Mouse (Mus musculus) kidney, postnatal 25 days (tissue): ENCODE measurements around the gene Mpped2.
A peak's percentile ranks its signal among the peaks of the same experiment; 100 is the strongest.

Source experiments
- DNase-seq, 2 experiments: peaks; one replicate each; pipeline ENCODE4 v3.0.0; 2021; ENCODE audit warnings: mixed read lengths in 2 of 2

Mpped2 gene

DNA sequence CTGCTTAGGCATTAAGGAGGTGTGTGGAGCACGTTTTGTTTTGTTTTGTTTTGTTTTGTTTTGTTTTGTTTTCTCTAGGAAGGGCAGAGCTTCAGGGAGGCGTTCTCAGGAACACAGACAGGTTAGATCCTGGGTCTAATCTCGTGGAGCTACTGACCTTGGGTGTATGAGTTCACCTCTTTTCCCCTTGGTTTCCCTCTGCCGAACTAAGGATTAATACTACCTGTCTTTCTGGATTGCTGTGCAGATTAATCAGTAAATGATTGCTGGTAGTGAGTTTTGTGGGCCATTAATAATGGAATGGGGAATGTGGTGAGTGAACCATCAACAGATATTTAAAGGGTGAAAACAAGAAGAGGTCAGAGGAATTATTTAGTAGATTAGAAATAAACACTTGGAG, 53.8 kb downstream of the Mpped2 start:
- DNase-seq: no peak

DNA sequence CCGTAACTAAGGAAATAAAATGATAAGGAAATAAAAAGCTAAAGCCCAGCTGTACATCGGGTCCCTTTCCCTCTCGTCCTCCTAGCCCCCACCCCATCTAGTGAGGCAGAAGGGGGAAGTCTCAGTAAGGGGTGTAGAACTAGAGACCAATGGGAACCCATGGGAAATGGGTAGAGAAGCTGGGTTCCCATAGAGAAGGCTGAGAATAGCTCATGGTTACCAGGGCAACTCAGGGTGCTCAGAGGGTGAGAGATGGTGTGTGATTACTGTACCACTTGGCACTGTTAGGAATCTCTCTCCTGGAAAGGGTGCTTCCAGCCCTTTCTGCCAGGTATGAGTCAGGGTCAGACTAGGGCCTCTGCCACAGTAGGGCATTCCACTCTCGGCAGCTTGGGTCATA, 54.3 kb downstream of the Mpped2 start:
- DNase-seq: no peak

DNA sequence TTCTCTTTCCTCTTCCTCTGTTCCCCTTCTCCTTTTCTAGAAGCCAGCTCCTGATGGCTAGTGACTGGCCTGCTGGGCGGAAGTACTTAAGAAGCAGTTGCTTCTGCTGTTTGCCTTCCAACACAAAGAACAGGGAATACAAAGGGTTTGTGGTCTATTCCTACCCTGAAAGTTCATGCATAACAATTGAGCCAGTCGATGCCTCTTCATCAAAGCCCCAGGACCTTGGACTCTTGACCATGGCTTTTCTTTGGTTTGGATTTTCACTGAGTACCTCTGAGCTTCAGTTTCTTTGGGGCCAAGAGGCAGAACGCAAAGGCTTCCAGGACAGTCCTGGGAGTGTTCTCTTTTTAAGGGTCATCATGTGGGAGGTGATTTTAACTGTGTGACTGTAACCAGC, 57.8 kb downstream of the Mpped2 start:
- no peak for DNase-seq

DNA sequence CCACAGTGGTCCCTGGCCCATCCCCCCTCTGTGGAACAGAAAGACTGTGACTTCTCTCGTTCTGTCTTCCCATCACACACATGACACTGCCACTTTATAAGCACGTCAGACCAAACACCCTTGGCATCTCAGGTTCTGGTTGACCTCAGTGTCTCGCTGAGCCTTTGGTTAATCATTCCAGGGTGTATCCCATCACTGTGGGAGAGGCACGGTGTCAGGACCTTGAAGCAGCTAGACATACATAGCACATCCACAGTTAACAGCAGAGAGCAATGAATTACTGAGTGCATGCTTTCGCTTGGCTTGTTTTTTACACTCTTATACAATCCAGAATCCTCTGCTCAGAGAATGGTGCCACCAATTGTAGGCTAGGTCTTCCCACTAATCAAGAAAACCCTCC, 60.6 kb downstream of the Mpped2 start:
- no peak for DNase-seq

DNA sequence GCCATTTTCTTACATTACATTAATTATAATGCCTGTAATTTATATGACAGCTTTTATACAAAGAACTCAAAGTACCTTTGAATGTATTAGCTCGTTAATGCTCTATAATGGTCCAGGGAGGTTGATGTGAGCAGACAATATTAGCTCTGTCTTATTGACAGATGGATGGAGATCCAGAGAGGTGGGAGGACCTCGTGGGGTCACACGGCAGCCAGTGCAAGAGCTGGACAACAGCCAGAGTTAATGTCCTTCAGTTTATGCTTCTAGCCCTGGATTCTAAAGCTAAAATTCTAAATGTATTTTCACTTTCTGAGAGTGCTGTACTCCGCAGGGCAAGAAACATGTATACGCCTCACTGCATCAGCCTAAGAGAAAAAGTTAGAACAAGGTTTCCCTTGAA, 61.6 kb downstream of the Mpped2 start:
- DNase-seq: no peak

DNA sequence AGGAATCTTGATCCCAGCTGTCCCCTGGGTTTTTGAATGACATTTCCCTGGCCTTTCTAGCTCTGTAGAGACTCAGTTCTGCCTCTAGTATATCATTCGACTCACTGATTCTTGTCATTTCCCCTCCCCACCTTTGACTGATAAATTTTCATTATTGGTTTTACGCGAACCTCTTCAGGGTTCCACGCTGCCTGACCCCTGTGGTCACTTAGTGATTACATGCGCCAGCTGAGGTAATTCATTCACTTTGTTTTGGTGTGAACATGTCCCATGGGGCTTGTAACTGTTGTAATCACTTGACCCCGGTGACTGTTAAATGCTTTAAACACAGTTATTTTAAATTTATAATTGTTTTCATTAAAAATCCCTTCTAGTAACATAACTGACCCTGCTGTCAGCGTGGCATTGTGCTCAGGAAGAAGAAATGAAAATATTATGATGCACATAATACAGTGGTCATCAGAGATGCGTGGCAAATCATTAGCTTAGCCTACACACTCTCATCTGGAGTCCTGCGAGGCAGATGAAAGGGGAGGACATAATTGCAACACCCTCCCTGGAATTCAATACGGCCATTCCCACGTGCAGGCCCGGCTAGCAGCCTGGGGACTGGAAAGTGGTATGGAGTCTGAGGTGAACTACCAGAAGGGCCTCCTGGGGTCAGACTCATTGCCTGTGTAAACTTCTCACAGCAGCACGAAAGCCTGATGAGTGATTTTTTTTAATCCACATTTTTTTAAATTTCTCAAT, 63.5 kb downstream of the Mpped2 start:
- no peak for DNase-seq

DNA sequence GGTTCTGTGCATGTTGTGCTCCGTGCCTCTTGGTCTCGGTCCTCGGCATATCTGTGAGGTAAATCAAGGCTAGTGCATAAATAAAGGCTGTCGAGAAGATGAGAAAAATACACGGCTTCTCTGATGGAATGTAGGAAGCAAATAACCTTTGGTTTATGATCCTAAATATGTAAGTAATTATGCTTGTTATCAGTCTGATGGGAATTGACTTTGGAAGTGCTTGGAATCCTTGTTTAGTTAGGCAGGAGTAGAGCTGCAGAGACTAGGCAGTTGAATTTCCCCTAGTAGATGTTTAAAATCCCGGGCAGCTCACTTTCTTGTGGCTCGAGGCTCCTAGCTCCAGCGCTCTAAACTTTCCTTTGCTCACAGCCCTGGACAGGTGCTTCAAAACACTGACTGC, 69.9 kb downstream of the Mpped2 start:
- no peak for DNase-seq

DNA sequence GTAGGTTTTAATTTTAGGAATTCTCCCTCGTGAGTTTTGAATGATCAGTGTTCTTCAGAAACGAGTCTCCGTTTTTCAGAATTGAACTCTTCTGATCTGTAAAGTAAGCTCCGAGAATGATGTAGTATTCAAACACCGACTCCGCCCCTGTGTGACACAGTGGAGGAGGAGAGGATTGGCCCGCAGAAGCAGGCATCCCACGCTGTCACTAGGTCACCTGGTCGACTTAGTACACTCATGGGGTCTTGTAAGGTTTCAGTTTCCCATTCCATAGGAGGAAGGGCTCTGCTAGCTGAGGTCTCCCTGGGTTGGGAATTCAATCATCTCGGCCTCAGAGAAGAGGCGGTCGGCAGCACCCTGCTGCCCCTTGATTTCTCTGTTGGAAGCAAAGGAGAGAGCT, 76.2 kb downstream of the Mpped2 start:
- no peak for DNase-seq

DNA sequence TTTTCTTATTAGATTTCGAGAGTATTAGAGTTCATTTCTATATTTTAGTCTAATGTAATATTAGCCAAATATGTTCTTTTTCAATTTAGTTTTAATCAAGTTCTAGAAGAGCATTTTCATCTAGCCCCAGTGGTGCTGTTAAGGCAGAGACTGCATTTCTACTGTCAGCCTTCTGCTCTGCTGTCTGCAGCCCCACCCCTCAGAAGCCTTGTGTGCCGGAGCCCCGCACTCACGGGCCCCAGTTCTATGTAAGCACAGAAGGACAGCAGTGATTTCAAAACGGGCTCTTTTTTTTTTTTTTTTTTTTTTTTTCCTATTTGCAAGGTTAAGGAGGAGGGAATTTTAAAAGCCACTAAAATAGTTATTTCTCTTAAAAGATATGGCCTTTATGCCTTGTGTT, 79.6 kb downstream of the Mpped2 start:
- no peak for DNase-seq

DNA sequence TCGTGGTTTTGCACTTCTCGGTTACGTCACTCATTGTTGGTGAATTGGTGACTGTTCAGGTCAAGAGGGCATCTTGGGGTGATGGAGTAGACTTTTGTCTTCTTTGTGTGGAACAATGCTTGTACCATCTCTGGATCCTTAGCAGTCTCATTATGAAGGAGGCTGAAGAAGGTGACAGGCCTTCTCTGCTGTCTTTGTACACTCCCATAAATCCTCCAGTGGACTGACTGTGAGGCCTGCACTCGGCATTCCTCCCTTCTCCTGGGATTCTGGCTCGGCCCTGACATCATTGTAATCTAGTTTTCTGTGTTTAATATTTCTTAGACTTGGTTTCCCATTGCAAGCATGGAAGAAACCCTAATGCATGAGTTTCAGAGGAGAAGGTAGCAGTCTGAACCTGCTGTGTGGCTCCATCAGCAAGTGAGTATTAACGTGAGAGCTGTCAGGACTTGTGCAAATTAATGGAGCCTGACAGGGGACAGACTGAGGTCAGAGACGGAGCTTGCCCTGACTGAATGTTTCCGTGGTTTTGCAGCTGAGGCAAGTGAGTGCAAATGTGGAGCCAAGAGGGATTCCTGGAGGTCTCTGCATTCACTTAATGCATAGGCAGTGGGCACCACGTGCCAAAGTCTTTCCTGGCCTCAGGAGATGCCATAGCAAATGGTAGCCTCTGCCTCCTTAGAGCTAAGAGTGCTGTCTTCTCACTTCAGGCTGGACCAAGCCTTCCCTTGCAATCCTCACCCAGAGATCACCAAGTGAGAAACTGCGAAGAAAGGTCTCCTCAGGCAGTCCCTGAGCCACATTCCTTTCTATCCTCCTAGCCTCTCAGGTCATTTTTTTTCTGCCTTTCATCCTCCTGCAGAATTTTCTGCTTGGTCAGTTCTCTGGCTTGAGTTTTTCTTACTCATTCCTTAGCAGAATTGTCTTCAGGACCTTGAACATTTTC, 81.5 kb downstream of the Mpped2 start:
- DNase-seq: peak; percentile 15 to 42

DNA sequence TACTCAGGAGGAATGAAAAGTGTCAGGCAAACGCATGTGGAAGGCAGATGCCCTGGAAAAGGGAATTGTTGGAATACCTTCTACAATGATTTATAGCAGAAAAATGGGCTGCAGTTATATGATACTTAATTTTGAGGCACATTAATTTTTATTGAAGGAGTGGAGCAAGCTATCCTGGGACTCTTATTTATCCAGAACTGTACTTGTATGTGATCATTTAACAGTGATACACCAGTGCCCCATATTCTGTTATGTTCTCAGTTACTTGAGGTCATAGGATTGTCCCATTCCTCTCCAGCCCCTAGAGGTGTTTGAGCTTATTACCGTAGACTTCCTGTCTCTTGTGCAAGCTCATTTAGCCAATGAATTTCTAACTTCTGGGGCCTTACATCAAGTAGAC, 82.9 kb downstream of the Mpped2 start:
- no peak for DNase-seq

DNA sequence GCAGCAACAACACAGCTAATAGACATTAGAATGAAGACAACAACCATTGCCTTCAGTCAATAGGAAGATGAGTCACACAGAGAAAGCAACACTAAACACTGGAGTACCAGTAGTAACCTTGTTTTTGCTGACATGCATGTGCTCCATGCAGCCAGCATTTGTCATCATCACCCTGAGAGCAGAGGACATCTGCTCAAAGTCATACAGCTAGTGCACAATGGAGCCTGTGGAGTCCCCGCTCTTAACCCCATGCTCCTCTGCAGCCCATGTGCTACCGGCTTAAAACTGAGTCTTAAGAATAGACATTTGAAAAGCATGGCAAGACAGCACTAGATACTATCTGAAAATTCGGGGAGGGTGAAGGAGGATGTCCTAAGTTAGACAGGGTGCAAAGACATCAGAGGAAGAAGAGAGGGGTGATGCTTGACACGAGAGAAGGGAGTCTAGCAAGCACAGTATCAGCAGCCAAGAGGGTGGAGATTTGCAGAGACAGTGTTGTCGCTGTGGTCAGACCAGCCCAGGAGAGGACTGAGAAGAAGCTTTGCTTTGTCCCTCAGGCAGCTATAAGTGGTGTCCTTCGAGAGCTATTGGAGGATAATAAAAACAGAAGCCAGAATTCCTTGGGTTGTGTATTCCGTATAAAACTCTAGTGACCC, 85.9 kb downstream of the Mpped2 start:
- no peak for DNase-seq

DNA sequence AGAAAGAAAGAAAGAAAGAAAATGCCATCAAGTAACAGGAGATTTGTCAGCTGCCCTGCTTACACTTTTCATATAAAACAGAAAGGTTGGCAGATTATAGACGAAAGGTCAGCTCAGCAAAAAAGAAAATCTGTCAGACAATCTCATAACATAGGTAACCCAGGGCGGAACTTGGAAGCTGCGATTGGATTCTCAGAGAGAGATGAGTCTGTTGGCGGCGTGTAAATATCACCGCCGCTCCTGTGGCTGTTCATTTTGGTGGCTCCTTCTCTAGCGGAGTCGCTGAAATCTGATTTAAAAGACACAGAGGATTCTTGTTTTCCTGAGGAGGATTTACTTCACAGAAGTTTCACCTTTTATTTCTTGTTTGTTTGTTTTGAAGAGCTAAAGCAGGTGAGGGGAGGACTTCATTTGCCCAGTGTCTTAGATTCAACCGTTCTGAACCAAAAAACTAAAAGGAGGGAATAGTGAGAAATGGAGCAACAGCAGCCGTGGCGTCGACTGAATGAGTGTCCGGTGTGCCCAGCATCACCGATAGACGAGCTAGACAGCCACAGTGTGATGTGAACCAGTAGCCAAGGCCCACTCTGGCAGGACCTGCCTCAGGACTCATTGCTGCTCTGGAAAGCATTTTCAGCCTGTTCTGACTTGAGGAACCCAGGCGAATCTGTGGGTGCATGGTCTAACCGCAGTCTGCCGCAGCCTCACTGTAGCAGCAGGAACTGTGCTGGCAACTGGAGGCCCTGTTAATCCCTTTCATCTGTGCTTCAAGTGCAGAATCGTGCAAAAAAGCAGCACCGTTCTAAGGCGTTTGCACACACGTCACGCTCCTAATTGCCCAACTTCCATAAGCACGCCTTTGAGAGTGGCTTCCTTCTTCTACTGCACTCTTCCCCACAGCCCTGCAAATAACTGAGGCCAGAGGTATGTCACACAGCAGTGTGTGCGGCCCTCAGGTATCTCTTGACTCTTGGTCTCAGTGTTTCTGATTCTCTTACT, 88.4 kb downstream of the Mpped2 start:
- DNase-seq: no peak

DNA sequence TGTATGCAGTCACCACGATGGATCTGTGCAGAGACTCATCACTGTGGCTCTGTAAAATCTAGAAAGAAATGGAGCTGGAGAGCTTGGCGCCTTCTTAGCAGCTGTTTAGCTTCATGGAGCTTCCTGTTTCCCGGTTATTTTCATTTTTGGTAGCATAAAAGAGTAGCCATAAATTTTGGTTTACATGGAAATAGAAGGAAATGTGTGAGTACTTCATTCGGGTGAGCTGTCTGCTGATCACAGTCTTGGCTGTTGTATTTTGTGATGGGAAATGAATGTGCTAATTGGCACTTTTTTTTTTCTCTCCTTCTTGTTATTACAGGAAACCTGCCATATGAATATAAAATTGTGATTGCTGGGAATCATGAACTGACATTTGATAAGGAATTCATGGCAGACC, 90.2 kb downstream of the Mpped2 start:
- no peak for DNase-seq

DNA sequence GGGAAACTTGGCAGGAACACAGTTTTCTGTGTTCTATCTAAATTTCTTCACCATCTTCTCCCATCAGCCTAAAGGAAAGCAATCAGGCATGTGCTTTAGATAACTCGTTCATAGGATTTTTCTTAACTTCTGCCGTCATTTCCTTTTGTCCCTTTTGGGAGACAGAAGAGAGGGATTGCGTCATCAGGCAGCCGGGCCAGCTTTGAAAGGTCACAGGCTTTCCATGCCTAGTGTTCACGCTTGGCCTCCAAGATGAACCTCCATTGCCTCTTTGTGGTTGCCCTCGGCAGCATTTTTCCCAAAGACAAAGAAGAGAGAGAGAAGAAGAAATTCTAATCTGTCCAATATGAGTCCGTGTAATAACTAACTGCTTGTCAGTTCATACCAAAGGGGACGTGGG, 95.0 kb downstream of the Mpped2 start:
- no peak for DNase-seq

DNA sequence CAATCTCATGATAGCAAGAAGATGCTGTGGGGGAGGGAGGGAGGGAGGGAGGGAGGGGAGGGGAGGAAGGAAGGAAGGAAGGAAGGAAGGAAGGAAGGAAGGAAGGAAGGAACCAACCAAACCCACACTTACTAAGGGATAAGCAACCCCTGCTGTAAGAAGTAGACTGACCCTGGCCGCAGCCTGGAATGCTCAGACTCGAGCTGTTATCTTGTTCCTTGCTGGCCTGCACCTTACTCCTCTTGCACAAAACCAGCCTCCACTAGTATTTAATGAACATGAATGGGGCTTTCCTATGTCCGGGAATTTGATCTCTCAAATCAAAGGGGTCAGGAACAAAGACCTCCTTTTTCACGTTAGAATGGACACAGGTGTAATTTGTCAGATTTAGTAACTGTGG, 95.5 kb downstream of the Mpped2 start:
- DNase-seq: no peak

DNA sequence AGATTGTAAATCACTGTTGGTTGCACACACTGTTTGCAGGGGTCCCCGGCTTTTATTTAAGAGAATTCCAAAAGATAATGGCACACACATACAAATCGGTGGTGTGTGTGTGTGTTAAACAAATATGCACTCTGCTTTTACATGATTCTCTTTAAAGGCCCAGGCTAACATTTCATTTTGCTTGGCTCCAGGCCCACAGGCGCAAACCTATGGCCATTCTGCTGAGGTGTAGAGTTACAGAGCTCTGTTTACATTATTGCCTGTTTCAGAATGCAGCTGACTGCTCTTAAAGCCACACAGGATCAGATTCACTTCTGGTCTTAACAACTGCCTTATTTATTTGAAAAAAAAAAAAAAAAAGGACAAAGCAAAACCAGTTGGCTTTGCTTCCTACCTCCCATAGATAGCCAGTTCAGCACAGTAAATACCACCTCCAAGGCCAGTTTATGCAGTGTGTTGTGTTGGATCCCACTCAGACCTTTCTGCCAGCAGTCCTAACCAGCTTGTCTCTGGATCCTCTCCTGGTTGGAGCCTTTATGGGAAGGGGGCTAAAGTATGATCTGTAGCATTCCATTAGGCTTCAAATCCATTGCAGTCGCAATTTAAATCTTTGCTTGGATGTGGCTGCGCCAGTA, 96.7 kb downstream of the Mpped2 start:
- no peak for DNase-seq

DNA sequence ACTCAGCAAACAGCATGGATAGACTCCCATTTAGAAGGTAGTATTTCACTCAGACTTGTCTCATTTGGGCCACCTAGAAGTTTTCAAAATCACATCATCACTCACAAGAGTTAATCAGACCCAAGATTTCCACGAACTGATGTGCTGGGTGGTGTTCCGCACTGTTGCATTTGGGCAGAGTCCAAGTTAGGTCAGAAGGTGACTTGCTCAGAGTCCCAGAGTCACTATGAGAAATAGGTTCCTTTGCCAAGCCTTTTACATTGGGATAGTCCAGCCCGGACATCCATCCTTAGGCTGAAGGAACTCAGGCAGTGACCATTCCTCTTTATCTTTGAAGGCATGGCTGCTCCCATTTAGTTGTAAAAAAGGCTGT, 97.2 kb downstream of the Mpped2 start:
- DNase-seq: peak; percentile 73 to 82

DNA sequence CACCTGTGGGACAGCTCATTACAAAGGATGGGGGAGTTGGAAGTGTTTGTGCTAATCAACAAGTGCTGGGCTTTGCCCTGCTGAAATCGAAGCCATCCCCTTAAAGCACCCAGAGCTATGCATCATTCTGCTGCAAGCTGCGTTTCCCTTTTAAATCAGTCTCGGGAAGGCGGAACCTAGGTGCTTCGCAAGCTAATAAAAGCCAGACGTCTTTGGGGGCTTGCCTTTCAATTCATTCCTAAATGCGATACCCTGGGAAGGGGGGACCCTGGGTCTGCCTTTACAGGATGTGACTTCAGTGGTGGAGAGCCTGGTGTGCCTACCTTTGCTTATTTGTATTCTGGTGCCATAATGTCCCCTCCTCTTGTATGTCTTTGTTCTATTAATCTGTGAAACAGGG, 103.2 kb downstream of the Mpped2 start:
- DNase-seq: no peak

DNA sequence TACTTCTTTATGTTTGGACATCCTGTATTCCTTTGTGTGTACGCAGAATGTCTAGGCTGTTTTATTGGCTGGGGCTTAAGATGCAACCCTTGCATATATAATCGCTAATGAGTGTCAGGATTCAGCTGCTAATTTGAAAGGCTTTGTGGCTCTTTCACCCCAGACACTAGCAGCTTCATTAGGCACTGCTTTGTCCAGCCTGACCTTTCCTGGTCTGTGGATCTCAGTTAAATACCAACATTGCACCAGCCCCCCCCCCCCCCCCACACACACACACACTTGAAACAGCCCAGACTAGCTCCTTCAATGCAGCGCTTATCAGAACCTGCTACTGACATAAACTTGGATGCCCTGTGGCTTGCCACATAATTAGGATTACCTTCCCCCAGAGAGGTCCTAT, 104.8 kb downstream of the Mpped2 start:
- DNase-seq: no peak

DNA sequence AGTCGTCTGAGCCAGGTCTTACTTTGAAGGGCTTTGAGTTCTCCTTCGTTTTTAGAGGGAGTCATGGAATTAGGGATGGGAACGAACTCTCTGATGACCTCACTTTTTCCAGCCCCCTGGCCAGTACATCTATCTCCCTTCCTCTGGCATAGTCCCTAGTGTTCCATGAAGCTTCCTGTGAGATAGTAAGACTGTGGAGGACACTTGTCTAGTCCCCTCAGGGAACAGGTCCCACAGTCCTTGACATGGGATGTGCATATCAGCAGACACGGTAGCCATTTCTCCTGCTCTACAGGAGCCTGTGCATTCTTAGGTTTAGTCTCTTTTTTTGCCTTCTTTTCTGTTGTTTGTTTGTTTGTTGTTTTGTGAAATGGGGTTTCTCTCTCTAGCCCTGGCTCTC, 105.8 kb downstream of the Mpped2 start:
- DNase-seq: no peak

DNA sequence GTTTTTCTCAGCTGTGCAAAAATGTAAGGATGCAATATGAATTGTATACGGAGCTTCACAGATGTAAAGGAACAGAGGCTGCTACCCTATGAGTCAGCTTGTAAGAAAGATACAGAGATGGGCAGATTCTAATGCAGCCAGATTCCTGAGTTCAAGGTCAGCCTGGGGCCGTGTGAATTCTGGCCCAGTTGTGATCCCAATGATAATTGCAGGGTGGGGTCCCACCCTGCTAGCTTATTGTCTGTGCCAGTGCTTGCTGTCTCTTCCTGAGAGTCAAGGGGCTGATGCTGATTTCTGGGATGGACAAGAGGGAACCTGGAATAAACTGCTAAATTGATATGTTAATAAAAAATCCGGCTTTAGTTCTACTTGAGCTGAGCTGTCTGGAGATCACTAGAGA, 122.8 kb downstream of the Mpped2 start:
- DNase-seq: no peak
